Mouse (Mus musculus) left cerebral cortex, postnatal 4 days (tissue): Measurements from ENCODE around the gene Esp38. TPM values are rescaled to one million over a fixed set of nuclear protein-coding genes. Genes with fewer than 3 reads are reported as not detected.
"Not testable (repeated sequence)": the region's sequence is repeated elsewhere in the genome, so short reads cannot be mapped to it uniquely, and the experiment has no call there.

Experiments used
- DNase-seq: peaks from one replicate; pipeline ENCODE4 v3.0.0-alpha.2; 2022
- intact Hi-C: fragments of 180-260 bp; cut with DNase I; formaldehyde crosslinking; loops from one replicate; pipeline ENCODE4 v1.15.1; 2025
- total RNA-seq, 2 experiments: library from RNA; stranded (reverse); gene quantifications; 2 replicates each; pipeline ENCODE4 v1.2.3; 2021

Gene Esp38
- not detected for total RNA-seq

DNA sequence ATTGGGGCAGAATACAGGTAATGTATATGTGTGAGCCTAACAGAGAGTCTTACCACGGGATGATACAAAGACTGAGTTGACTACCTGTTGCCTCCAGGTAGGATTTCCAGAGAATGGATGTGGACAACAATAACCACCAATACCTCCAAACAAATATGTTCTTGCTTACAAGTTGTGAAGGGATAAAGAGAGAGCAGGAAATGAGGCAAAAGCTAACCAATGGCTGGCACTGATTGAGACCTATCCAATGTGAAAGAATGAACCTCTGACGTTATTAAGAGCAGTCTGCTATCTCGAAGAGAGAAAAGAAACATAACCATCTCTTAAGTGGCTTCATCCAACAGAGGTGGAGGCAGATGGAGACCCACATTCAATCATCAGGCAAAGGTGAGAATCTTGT is at the start of gene Esp38:
TSS of gene Esp38 (plus strand) at position 301 of the 400 bp plus-strand sequence.
- intact Hi-C loops, result no loop called here
- DNase-seq, result no peak

DNA sequence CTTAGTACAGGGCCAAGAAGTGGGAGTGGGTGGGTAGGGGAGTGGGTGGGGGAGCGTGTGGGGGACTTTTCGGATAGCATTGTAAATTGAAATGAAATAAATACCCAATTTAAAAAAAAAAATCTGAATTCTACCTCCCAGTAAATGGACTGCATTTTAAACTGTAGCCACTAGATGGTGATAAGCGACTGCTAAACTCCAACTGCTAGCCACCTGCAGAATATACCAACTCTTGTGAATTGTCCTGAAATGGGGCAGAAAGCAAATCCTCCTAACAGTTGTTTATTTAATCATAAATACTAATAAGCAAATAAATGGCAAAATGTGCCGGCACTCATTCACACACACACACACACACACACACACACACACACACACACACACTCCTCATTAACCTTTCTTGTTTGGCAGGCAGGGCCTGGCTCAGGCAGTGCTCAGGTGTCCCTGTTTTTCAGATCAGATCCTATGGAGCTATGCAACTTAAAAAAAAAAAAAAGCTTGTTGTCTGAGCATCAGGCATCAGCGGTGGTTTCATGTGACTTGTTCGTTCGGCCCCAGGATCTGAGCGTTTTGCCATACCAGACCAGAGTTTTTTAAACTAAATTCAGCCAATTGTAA is 47.3 kb upstream of the Esp38 start:
- intact Hi-C loops, DNase-seq: not testable (repeated sequence)

Other genes with a start within 250 kb of the Esp38 start
- gene AC192777.2, start 144.9 kb downstream of the Esp38 start, total RNA-seq, result not detected